Mouse (Mus musculus): ENCODE results near the gene Opn4. TPM values are rescaled to one million over a fixed set of nuclear protein-coding genes. Genes with fewer than 3 reads are reported as not detected.

Opn4 gene
- polyA plus RNA-seq, 1 experiment, result not detected

DNA sequence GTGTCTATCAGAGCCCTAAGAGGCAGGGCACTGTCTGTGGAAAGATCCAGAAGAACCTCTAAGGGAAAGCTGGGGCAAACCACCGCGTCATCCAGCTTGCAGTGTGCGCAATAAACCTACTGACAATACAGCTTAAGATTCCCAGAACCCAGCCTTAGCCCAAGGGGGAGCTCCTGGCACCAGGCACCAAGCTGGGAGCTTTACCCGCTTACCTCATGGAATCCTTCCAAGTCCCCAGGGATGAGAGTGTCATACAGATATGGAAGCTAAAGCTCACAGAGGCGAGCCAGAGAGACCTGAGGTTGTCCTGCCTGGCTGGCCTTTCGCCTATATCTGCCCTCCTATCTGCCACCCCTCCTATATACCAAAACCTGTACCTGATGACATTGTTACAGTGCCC, 56.3 kb downstream of the Opn4 start:
- H3K27ac ChIP-seq (ENCODE audit: insufficient read depth, low read depth, low read length), result no peak overlapping the region
- TF ChIP-seq POLR2A (IDR thresholded peaks at IDR 0.05; ENCODE audit: insufficient read depth, low read depth, low read length) (no peak), CTCF (IDR thresholded peaks at IDR 0.05; ENCODE audit: insufficient read depth, low read depth, low read length) (no peak)
- H3K4me3 ChIP-seq (ENCODE audit: insufficient read depth, low read depth, low read length), result no peak overlapping the region
- WGBS, result 84% methylated on average over 6 of the region's 6 CpGs
- H3K4me1 ChIP-seq (ENCODE audit: control insufficient read depth, insufficient read depth, low read length), result peaks cover 18% of the 10 kb centered on the region

DNA sequence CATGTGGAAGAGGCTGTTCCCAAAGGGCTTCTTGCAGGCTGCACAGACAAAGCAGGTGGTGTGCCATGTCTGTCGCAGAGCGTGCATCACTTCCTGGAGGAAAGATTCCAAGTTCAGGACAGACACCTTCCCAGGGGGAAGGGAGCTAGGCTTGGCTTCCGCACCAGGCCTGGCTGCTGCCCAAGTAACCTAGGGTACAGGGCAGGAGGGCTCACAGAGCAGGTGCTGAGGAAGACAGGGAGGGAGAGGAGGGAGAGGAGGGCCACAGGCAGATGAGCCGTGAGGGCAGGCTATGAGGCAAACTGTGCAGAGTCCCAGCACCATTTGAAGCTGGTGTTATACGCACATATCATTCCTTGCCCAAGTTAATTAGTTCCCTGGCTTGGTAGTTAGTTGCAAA, 58.0 kb downstream of the Opn4 start:
- no peak overlapping the region for H3K4me3 ChIP-seq (ENCODE audit: insufficient read depth, low read depth, low read length)
- no peak overlapping the region for H3K27ac ChIP-seq (ENCODE audit: insufficient read depth, low read depth, low read length)
- peaks cover 18% of the 10 kb centered on the region for H3K4me1 ChIP-seq (ENCODE audit: control insufficient read depth, insufficient read depth, low read length)
- 91% methylated on average over 5 of the region's 5 CpGs for WGBS
- no peak for TF ChIP-seq CTCF (IDR thresholded peaks at IDR 0.05; ENCODE audit: insufficient read depth, low read depth, low read length)
- no peak for TF ChIP-seq POLR2A (IDR thresholded peaks at IDR 0.05; ENCODE audit: insufficient read depth, low read depth, low read length)

DNA sequence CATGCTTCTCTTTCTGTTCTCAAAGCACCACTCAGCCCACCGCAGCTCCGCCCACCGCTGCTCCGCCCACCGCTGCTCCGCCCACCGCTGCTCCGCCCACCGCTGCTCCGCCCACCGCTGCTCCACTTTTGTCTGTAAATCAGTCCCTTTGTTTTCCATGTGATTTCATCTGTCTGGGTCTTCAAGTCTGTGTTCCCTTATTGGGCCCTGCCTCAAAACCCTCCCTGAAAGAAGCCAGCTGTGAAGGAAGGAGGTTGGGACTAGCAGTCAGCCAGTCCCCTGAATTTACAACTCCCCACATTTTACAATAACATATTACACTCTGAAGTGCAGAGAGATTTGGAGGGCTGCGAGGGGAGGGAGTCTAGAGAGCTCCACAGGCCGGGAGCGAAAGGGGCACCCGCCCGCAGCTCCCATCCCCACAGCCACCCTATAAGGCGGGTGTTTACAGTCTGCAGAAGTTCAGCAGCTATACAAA, 59.2 kb downstream of the Opn4 start:
- H3K27ac ChIP-seq (ENCODE audit: insufficient read depth, low read depth, low read length), result no peak overlapping the region
- 14% methylated on average over 15 of the region's 17 CpGs for WGBS
- H3K4me1 ChIP-seq (ENCODE audit: control insufficient read depth, insufficient read depth, low read length), result peaks cover 17% of the 10 kb centered on the region
- H3K4me3 ChIP-seq (ENCODE audit: insufficient read depth, low read depth, low read length), result no peak overlapping the region
- no peak for TF ChIP-seq POLR2A (IDR thresholded peaks at IDR 0.05; ENCODE audit: insufficient read depth, low read depth, low read length)
- no peak for TF ChIP-seq CTCF (IDR thresholded peaks at IDR 0.05; ENCODE audit: insufficient read depth, low read depth, low read length)

Other genes starting within 250 kb of the Opn4 start
- not detected in 2 replicates for gene Fam25c, start 244.7 kb downstream of the Opn4 start, polyA plus RNA-seq (2012; ENCODE audit: insufficient read depth, insufficient read length, low replicate concordance, missing spikeins)
- not detected in 2 replicates for gene Sncg, start 225.4 kb downstream of the Opn4 start, polyA plus RNA-seq (2012; ENCODE audit: insufficient read depth, insufficient read length, low replicate concordance, missing spikeins)
- gene Mmrn2, start 224.7 kb downstream of the Opn4 start, polyA plus RNA-seq (2012; ENCODE audit: insufficient read depth, insufficient read length, low replicate concordance, missing spikeins), result not detected in 2 replicates
- not detected in 2 replicates for gene Bmpr1a, start 96.8 kb downstream of the Opn4 start, polyA plus RNA-seq (2012; ENCODE audit: insufficient read depth, insufficient read length, low replicate concordance, missing spikeins)
- gene 9230112D13Rik, start 77.3 kb downstream of the Opn4 start, polyA plus RNA-seq (2012; ENCODE audit: insufficient read depth, insufficient read length, low replicate concordance, missing spikeins), result not detected in 2 replicates
- not detected in 2 replicates for gene Ldb3, start 11.5 kb downstream of the Opn4 start, polyA plus RNA-seq (2012; ENCODE audit: insufficient read depth, insufficient read length, low replicate concordance, missing spikeins)
- 97.6 TPM in 1 of 2 replicates, not detected in the other for gene Wapl, start 73.8 kb upstream of the Opn4 start, polyA plus RNA-seq (2012; ENCODE audit: insufficient read depth, insufficient read length, low replicate concordance, missing spikeins)
- not detected in 2 replicates for gene Grid1, start 220.0 kb upstream of the Opn4 start, polyA plus RNA-seq (2012; ENCODE audit: insufficient read depth, insufficient read length, low replicate concordance, missing spikeins)